Mouse (Mus musculus) right cerebral cortex, postnatal 14 days (tissue): ENCODE results near the gene Prkaca.
"Not testable (repeated sequence)": the region's sequence is repeated elsewhere in the genome, so short reads cannot be mapped to it uniquely, and the experiment has no call there.

Source experiments
- DNase-seq: peaks from one replicate; pipeline ENCODE4 v3.0.0; 2022

Gene Prkaca

GRCm38 (mm10) chr8:83976779-83977350 lies 4.1 kb downstream of the Prkaca start:
- DNase-seq, result peak; percentile 39

- DNase-seq, result no peak
These were observed 4.9 kb downstream of the Prkaca start for GRCm38 (mm10) chr8:83977646-83978045.

- no peak for DNase-seq
These were observed 5.4 kb downstream of the Prkaca start for GRCm38 (mm10) chr8:83978200-83978599.

- DNase-seq, result no peak
These were observed 7.5 kb downstream of the Prkaca start for GRCm38 (mm10) chr8:83980250-83980649.

- DNase-seq, result no peak
These were observed 8.1 kb downstream of the Prkaca start for GRCm38 (mm10) chr8:83980845-83981244.

- DNase-seq, result no peak
These were observed 8.7 kb downstream of the Prkaca start for GRCm38 (mm10) chr8:83981533-83981932.

GRCm38 (mm10) chr8:83982449-83982848 lies 9.7 kb downstream of the Prkaca start:
- DNase-seq, result no peak

GRCm38 (mm10) chr8:83983222-83983621 lies 10.4 kb downstream of the Prkaca start:
- not testable (repeated sequence) for DNase-seq

GRCm38 (mm10) chr8:83989243-83989642 lies 16.4 kb downstream of the Prkaca start:
- no peak for DNase-seq

- no peak for DNase-seq
These were observed 17.4 kb downstream of the Prkaca start for GRCm38 (mm10) chr8:83990170-83990569.

- DNase-seq, result no peak
These were observed 19.7 kb downstream of the Prkaca start for GRCm38 (mm10) chr8:83992488-83992887.

- DNase-seq, result no peak
These were observed 21.2 kb downstream of the Prkaca start for GRCm38 (mm10) chr8:83994030-83994429.

- peak; percentile 29 for DNase-seq
These were observed 23.2 kb downstream of the Prkaca start for GRCm38 (mm10) chr8:83995973-83996372.

GRCm38 (mm10) chr8:83996567-83997505 lies 24.0 kb downstream of the Prkaca start:
- DNase-seq, result peak; percentile 84

- DNase-seq, result peak; percentile 62
These were observed 24.8 kb downstream of the Prkaca start, which contains the start of gene Samd1 for GRCm38 (mm10) chr8:83997511-83998141. TSS of gene Samd1 (plus strand) at chr8:83997672.

- DNase-seq, result peak; percentile 56
These were observed 25.7 kb downstream of the Prkaca start for GRCm38 (mm10) chr8:83998231-83999056.

- no peak for DNase-seq
These were observed 26.4 kb downstream of the Prkaca start for GRCm38 (mm10) chr8:83999057-83999705.

GRCm38 (mm10) chr8:83999825-84000224 lies 27.0 kb downstream of the Prkaca start:
- no peak for DNase-seq

GRCm38 (mm10) chr8:84001281-84002000 lies 28.6 kb downstream of the Prkaca start, which contains the start of gene 1700067K01Rik:
TSS of gene 1700067K01Rik (plus strand) at chr8:84001502.
- DNase-seq, result no peak

- no peak for DNase-seq
These were observed 30.3 kb downstream of the Prkaca start for GRCm38 (mm10) chr8:84002957-84003611.
